Mouse (Mus musculus) adrenal gland, postnatal 0 days (tissue): ENCODE data around the gene Gm13088. TPM values are rescaled to one million over a fixed set of nuclear protein-coding genes. Genes with fewer than 3 reads are reported as not detected.

Experiments
- polyA plus RNA-seq: library from polyadenylated mRNA; unstranded; fragments of >200 nt; fragmentation: Nextera tagmentation; extraction: Ambion mirVana; gene quantifications from 2 replicates; pipeline ENCODE4 v1.2.1, GENCODE M21; 2015

Gm13088 gene
- polyA plus RNA-seq, result not detected in 2 replicates

GRCm38 (mm10) chr4:143657146-143657545, at the start of gene Gm13088:
TSS of gene Gm13088 (minus strand) at chr4:143657246.

GRCm38 (mm10) chr4:143702611-143703010, 45.6 kb upstream of the Gm13088 start, which contains the start of gene Gm13089:
TSS of gene Gm13089 (minus strand) at chr4:143702711.

GRCm38 (mm10) chr4:143614703-143615102, 42.3 kb downstream of the Gm13088 start, which contains the start of gene Gm13083:
TSS of gene Gm13083 (plus strand) at chr4:143615003.

Other genes with a start within 250 kb of the Gm13088 start
- gene Pramef8, start 244.8 kb downstream of the Gm13088 start, polyA plus RNA-seq, result 8.7 and 14.6 TPM in 2 replicates
- gene Oog4, start 206.9 kb downstream of the Gm13088 start, polyA plus RNA-seq, result not detected in 2 replicates
- not detected in 2 replicates for gene Gm13043, start 145.9 kb downstream of the Gm13088 start, polyA plus RNA-seq
- gene Gm13040, start 121.3 kb downstream of the Gm13088 start, polyA plus RNA-seq, result not detected in 2 replicates
- not detected in 2 replicates for gene BC080695, start 105.5 kb downstream of the Gm13088 start, polyA plus RNA-seq
- not detected in 2 replicates for gene Gm13057, start 105.5 kb downstream of the Gm13088 start, polyA plus RNA-seq
- not detected in 2 replicates for gene Gm13083, start 42.2 kb downstream of the Gm13088 start, polyA plus RNA-seq
- not detected in 2 replicates for gene Gm13089, start 45.5 kb upstream of the Gm13088 start, polyA plus RNA-seq
- gene Gm13078, start 62.2 kb upstream of the Gm13088 start, polyA plus RNA-seq, result not detected in 2 replicates
- not detected in 2 replicates for gene Gm13023, start 132.1 kb upstream of the Gm13088 start, polyA plus RNA-seq
- gene Gm13084, start 158.8 kb upstream of the Gm13088 start, polyA plus RNA-seq, result not detected in 2 replicates
- gene Gm13103, start 189.3 kb upstream of the Gm13088 start, polyA plus RNA-seq, result not detected in 2 replicates
- not detected in 2 replicates for gene Pramef6, start 243.1 kb upstream of the Gm13088 start, polyA plus RNA-seq